ENCODE assay signal across 8 mouse cellular contexts in genomic region chr11:88161651-88162362, GRCm38 (mm10). TPM values are rescaled to one million over a fixed set of nuclear protein-coding genes. Genes with fewer than 3 reads are reported as not detected.
DNase-seq lines count a peak whose midpoint lies in the region; ATAC-seq and TF ChIP-seq lines count a peak whose summit lies in the region.

No protein-coding gene starts in this region.

- DNase-seq in 3134 (ENCODE audit: extremely low read depth, insufficient read length, low spot score) (peak; percentile 88), liver (peak; percentile 82)
- peak; percentile 94 for DNase-seq in adrenal gland, postnatal 25 days
- DNase-seq in heart, embryonic 10.5 days (ENCODE audit: low spot score), result peak; percentile 94
- DNase-seq in midbrain, postnatal 0 days (ENCODE audit: low spot score), result peak; percentile 86
- DNase-seq in spleen, adult 2 months (ENCODE audit: low read depth in 1 of 2, low spot score in 2 of 2), result peak; percentile 32 to 81

- H3K27me3 ChIP-seq in embryonic facial prominence, embryonic 12.5 days, result no peaks in the 10 kb centered on the region
- H3K27me3 ChIP-seq in heart, embryonic 10.5 days (ENCODE audit: insufficient read depth, poor library complexity, severe bottlenecking), result no peaks in the 10 kb centered on the region
- no peaks in the 10 kb centered on the region for H3K27me3 ChIP-seq in kidney, embryonic 15.5 days
- H3K27me3 ChIP-seq in midbrain, postnatal 0 days (ENCODE audit: insufficient read depth, low read length), result no peaks in the 10 kb centered on the region
- no peaks in the 10 kb centered on the region for H3K27me3 ChIP-seq in spleen, adult 2 months (ENCODE audit: control insufficient read depth, insufficient read depth, low read length)

- TF ChIP-seq POLR2A in spleen, adult 2 months (IDR thresholded peaks at IDR 0.05; ENCODE audit: low read depth, low read length), result no peak

- peak overlapping the region; percentile 79 for H3K27ac ChIP-seq in embryonic facial prominence, embryonic 12.5 days
- H3K27ac ChIP-seq in heart, embryonic 10.5 days, result peak overlapping the region; percentile 89
- peak overlapping the region; percentile 92 for H3K27ac ChIP-seq in kidney, embryonic 15.5 days
- peak overlapping the region; percentile 79 for H3K27ac ChIP-seq in midbrain, postnatal 0 days (ENCODE audit: low read depth, low read length)
- peak overlapping the region; percentile 15; the same call in 1 of the 2 replicates for H3K27ac ChIP-seq in spleen, adult 2 months (ENCODE audit: insufficient read depth, low read length)

- H3K4me1 ChIP-seq in embryonic facial prominence, embryonic 12.5 days, result peaks cover 62% of the 10 kb centered on the region
- H3K4me1 ChIP-seq in heart, embryonic 10.5 days, result peaks cover 86% of the 10 kb centered on the region
- peaks cover 76% of the 10 kb centered on the region for H3K4me1 ChIP-seq in kidney, embryonic 15.5 days
- peaks cover 8% of the 10 kb centered on the region; the same call in 1 of the 2 replicates for H3K4me1 ChIP-seq in midbrain, postnatal 0 days (ENCODE audit: insufficient read depth, low read length)
- H3K4me1 ChIP-seq in spleen, adult 2 months (ENCODE audit: control insufficient read depth, insufficient read depth, insufficient read length), result peaks cover 5% of the 10 kb centered on the region; the same call in 1 of the 2 replicates

- no peaks in the 10 kb centered on the region for H3K36me3 ChIP-seq in embryonic facial prominence, embryonic 12.5 days
- H3K36me3 ChIP-seq in heart, embryonic 10.5 days, result no peaks in the 10 kb centered on the region
- H3K36me3 ChIP-seq in kidney, embryonic 15.5 days, result no peaks in the 10 kb centered on the region
- 0 out of 2 replicates have a peak, but pooled peaks cover 3% of the 10 kb centered on the region for H3K36me3 ChIP-seq in midbrain, postnatal 0 days (ENCODE audit: insufficient read depth, low read length)
- H3K36me3 ChIP-seq in spleen, adult 2 months (ENCODE audit: control insufficient read depth, insufficient read depth, low read length), result no peaks in the 10 kb centered on the region

- peak overlapping the region; percentile 68 for H3K4me2 ChIP-seq in embryonic facial prominence, embryonic 12.5 days (replicated peaks)
- H3K4me2 ChIP-seq in kidney, embryonic 15.5 days, result peak overlapping the region; percentile 76
- H3K4me2 ChIP-seq in midbrain, postnatal 0 days (ENCODE audit: low read depth, low read length, poor library complexity, severe bottlenecking), result peak overlapping the region; percentile 79

- TF ChIP-seq CTCF in midbrain, postnatal 0 days (IDR thresholded peaks at IDR 0.05), result peak; percentile 85
- TF ChIP-seq CTCF in spleen, adult 2 months (IDR thresholded peaks at IDR 0.05; ENCODE audit: extremely low read depth, insufficient read depth, insufficient read length, insufficient replicate concordance), result peak; percentile 86

- 2% methylated on average over 15 of the region's 15 CpGs for WGBS in embryonic facial prominence, embryonic 12.5 days
- WGBS in heart, embryonic 10.5 days, result under 1% methylated on average over 13 of the region's 15 CpGs
- WGBS in kidney, embryonic 15.5 days, result 4% methylated on average over 13 of the region's 15 CpGs
- 3% methylated on average over 14 of the region's 15 CpGs for whole genome bisulfite sequencing in midbrain, postnatal 0 days
- WGBS in spleen, adult 2 months, result 1% methylated on average over 14 of the region's 15 CpGs

- peak overlapping the region; percentile 38 for H3K9ac ChIP-seq in embryonic facial prominence, embryonic 12.5 days
- H3K9ac ChIP-seq in kidney, embryonic 15.5 days, result peak overlapping the region; percentile 42; the same call in 1 of the 2 replicates
- peak overlapping the region; percentile 60 for H3K9ac ChIP-seq in midbrain, postnatal 0 days (replicated peaks; ENCODE audit: low read length, poor library complexity, severe bottlenecking)

- no peaks in the 10 kb centered on the region for H3K9me3 ChIP-seq in embryonic facial prominence, embryonic 12.5 days
- no peaks in the 10 kb centered on the region for H3K9me3 ChIP-seq in heart, embryonic 10.5 days
- no peaks in the 10 kb centered on the region for H3K9me3 ChIP-seq in kidney, embryonic 15.5 days (replicated peaks)
- no peaks in the 10 kb centered on the region for H3K9me3 ChIP-seq in midbrain, postnatal 0 days (ENCODE audit: low read length)

- H3K4me3 ChIP-seq in embryonic facial prominence, embryonic 12.5 days, result peak overlapping the region; percentile 34
- H3K4me3 ChIP-seq in heart, embryonic 10.5 days, result peak overlapping the region; percentile 62
- peak overlapping the region; percentile 38 for H3K4me3 ChIP-seq in kidney, embryonic 15.5 days (replicated peaks)
- peak overlapping the region; percentile 40 for H3K4me3 ChIP-seq in midbrain, postnatal 0 days (ENCODE audit: low read depth, low read length)
- H3K4me3 ChIP-seq in spleen, adult 2 months (ENCODE audit: extremely low read depth, insufficient read depth, insufficient read length), result peak overlapping the region; percentile 49; the same call in 1 of the 2 replicates

- peak; percentile 41; the same call in 1 of the 2 replicates for ATAC-seq in embryonic facial prominence, embryonic 12.5 days (ENCODE audit: insufficient number of reproducible peaks, insufficient read depth, low FRiP score, low TSS enrichment)
- ATAC-seq in kidney, embryonic 15.5 days (replicated peaks; ENCODE audit: low FRiP score), result peak; percentile 77
- peak; percentile 71 for ATAC-seq in midbrain, postnatal 0 days (ENCODE audit: low FRiP score)

RNA-seq across cellular contexts. Expression of gene Mrps23, which starts 42.4 kb away (rescaled TPM):
- total RNA-seq in adrenal gland, postnatal 25 days (2021), result 133 and 199 TPM in 2 replicates
- polyA plus RNA-seq in embryonic facial prominence, embryonic 12.5 days (2016; fragmentation: Nextera tagmentation; extraction: Ambion mirVana), result 63.2 and 65.3 TPM in 2 replicates
- 74.6 and 82.3 TPM in 2 replicates for polyA plus RNA-seq in heart, embryonic 10.5 days (2016; fragmentation: Nextera tagmentation; extraction: Ambion mirVana)
- polyA plus RNA-seq in kidney, embryonic 15.5 days (2015; fragmentation: Nextera tagmentation; extraction: Ambion mirVana), result 57.5 and 65.2 TPM in 2 replicates
- total RNA-seq in midbrain, postnatal 0 days (2014; rRNA removed), result 29.4 and 35.5 TPM in 2 replicates
- 63.0 and 63.2 TPM in 2 replicates for polyA plus RNA-seq in midbrain, postnatal 0 days (2015; fragmentation: Nextera tagmentation; extraction: Ambion mirVana)
- polyA plus RNA-seq in spleen, adult 2 months (2012; rRNA removed), result 23.1 and 30.0 TPM in 2 replicates

Comparison
In these comparisons a context has a peak if more than half of its experiments do, and no peak if none do; other contexts are left out.
1. Peak in every context shown above with its lines: DNase-seq, ATAC-seq, H3K4me3 ChIP-seq and H3K27ac ChIP-seq.
2. H3K27ac ChIP-seq: peak in every context shown above with its lines; median percentile 92 in kidney, embryonic 15.5 days; 89 in heart, embryonic 10.5 days; 79 in embryonic facial prominence, embryonic 12.5 days; 79 in midbrain, postnatal 0 days; 15 in spleen, adult 2 months.